Mouse (Mus musculus): ENCODE data around the gene Ypel3. TPM values are rescaled to one million over a fixed set of nuclear protein-coding genes. Genes with fewer than 3 reads are reported as not detected.
"Not testable (repeated sequence)": the region's sequence is repeated elsewhere in the genome, so short reads cannot be mapped to it uniquely, and the experiment has no call there.

The Ypel3 gene
- total RNA-seq, 2 experiments from 2014 or later: 91.4 to 110 TPM

- intact Hi-C loops (cut with DNase I): no loop called here
- no peak for DNase-seq
These were observed 14.2 kb upstream of the Ypel3 start for GRCm38 (mm10) chr7:126762471-126763008.

- intact Hi-C loops (cut with DNase I): no loop called here
- DNase-seq: no peak
These were observed 11.2 kb upstream of the Ypel3 start for GRCm38 (mm10) chr7:126765540-126765939.

DNA sequence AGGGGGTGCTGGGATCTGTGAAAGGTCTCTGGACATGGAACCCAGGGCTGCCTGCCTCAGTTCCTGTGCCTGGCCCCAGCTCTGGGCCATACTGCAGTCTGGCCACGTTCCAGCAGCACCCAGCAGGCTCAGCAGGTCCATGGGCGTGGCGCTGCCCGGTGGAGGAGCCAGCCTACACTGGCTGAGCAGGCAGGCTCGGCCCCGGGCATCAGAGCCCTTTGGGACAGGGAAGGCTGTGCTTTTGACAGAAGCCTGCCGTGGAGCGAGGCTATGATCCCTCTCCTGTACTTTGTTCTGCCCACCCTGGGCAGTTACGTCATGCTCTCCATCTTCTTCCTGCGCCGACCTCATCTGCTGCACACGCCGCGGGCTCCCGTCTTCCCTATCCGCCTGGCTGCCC, 10.6 kb upstream of the Ypel3 start, which contains the start of gene Gdpd3:
Gdpd3 (plus strand) TSS at position 134 of the 400 bp plus-strand sequence.
- DNase-seq: no peak

DNA sequence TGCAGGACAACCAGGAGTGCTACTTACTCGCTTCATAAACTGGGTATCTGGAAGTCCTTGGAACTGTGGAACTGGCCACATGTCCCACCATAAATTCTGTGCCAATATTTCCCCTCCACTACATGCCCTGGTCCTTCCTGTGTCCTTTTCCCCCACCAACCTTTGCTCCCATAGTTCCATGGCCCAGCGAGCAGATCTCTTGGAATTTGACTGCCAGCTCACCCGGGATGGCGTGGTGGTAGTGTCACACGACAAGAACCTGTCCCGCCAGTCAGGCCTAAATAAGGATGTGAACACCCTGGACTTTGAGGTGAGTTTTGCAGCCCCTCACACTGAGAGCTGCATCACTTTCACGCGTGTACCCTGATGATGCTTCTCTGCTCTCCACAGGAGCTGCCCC, 9.8 kb upstream of the Ypel3 start:
- intact Hi-C loops (cut with DNase I): no loop called here
- no peak for DNase-seq

More for the DNA sequence above, 10.6 kb upstream of the Ypel3 start, which contains the start of gene Gdpd3:
- intact Hi-C loops (cut with DNase I): no loop called here

- no peak for DNase-seq
- intact Hi-C loops (cut with DNase I): no loop called here
These were observed 6.0 kb upstream of the Ypel3 start for GRCm38 (mm10) chr7:126770784-126771183.

DNA sequence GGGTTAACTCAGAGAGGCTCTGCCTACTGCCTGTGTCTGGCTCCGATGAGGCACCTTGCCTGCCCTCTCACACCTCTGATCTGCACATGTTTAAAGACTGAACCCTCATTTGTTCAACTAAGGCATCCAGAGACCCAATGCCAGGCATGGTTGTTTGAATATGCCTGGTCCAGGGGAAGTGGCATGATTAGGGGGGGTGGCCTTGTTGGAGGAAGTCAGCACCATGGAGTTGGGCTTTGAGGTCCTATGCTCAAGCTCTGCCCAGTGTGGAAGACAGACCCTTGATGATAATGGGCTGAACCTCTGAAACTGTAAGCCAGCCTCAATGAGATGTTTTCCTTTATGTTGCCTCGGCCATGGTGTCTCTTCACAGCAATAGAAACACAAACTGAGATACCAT, 3.4 kb upstream of the Ypel3 start:
- no peak for DNase-seq
- intact Hi-C loops (cut with DNase I): no loop called here

GRCm38 (mm10) chr7:126774463-126774862, 2.3 kb upstream of the Ypel3 start:
- intact Hi-C loops (cut with DNase I): no loop called here

GRCm38 (mm10) chr7:126775185-126775977, 1.4 kb upstream of the Ypel3 start:
- intact Hi-C loops (cut with DNase I): no loop called here
- no peak for DNase-seq

More at GRCm38 (mm10) chr7:126774463-126774862, 2.3 kb upstream of the Ypel3 start:
- DNase-seq: no peak

DNA sequence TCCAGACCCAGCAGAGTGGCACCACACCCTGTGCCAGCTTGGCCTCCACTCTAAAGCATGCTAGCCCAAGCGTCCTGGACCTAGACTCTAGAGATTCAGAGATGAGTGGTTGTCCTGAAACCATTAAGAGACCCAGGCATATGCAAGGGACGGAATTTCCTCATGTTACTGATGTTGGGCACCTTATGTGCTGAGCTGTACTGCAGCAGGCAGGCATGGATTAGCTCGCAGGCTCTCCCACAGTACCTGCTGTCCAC, 849 bp upstream of the Ypel3 start:
- DNase-seq: no peak
- intact Hi-C loops (cut with DNase I): loop anchor here (2.0 kb wide), 1 partner anchor 17 kb away; the partner anchor contains the start of gene Mapk3

DNA sequence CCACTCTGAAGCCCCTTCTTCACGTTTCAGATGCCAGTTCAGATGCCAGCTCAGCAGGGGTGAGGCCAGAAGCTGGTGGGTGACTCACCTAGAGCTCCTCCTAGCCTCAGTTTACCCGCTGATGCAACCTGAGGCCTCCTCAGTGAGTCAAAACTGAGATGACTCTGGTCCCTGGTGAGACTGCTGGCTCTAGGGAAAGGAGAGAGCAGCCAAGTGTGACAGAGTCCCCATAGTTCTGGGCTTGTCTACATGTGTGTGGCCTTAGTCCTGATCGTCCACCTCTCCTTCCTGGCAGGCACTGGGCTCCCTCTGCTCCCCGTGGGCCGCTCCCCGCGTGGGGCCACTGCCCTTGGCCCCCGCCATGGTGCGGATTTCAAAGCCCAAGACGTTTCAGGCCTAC, 721 bp downstream of the Ypel3 start:
- DNase-seq: peak; percentile 37 to 41
- intact Hi-C loops (cut with DNase I): loop anchor here (1.0 to 2.0 kb wide), 2 partner anchors 19 to 20 kb away; partner anchors contain the start of genes Fam57b and Mapk3

DNA sequence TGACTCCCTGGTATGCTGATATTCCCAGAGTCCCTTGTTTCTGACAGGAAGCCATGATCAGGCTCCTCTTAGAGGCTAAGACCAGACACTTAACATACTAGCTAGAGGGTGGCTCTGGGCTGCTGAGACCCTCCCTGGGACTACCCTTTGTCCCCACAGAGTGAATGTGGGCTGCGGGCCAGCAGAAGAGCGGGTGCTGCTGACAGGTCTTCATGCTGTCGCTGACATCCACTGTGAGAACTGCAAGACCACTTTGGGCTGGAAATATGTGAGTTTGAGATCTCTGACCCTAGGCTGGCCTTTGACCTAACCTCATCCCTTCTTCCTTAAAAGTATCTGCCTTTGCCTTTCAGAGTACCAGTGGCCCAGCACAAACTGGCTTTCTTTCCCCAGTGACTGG, 1.4 kb downstream of the Ypel3 start:
- no peak for DNase-seq
- intact Hi-C loops (cut with DNase I): no loop called here

DNA sequence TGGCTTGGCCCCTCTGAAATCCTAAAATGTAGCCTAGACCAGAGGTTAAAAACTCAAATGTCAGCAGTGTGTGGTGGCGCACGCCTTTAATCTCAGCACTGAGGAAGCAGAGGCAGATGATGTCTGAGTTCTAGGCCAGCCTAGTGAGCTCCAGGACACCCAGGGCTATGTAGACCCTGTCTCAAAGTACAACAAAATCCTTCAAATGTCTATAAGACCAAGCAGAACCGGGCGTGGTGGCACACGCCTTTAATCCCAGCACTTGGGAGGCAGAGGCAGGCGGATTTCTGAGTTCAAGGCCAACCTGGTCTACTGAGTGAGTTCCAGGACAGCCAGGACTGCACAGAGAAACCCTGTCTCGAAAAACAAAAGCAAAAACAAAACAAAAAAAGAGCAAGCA, 2.3 kb downstream of the Ypel3 start:
- DNase-seq; intact Hi-C loops (cut with DNase I): not testable (repeated sequence)

DNA sequence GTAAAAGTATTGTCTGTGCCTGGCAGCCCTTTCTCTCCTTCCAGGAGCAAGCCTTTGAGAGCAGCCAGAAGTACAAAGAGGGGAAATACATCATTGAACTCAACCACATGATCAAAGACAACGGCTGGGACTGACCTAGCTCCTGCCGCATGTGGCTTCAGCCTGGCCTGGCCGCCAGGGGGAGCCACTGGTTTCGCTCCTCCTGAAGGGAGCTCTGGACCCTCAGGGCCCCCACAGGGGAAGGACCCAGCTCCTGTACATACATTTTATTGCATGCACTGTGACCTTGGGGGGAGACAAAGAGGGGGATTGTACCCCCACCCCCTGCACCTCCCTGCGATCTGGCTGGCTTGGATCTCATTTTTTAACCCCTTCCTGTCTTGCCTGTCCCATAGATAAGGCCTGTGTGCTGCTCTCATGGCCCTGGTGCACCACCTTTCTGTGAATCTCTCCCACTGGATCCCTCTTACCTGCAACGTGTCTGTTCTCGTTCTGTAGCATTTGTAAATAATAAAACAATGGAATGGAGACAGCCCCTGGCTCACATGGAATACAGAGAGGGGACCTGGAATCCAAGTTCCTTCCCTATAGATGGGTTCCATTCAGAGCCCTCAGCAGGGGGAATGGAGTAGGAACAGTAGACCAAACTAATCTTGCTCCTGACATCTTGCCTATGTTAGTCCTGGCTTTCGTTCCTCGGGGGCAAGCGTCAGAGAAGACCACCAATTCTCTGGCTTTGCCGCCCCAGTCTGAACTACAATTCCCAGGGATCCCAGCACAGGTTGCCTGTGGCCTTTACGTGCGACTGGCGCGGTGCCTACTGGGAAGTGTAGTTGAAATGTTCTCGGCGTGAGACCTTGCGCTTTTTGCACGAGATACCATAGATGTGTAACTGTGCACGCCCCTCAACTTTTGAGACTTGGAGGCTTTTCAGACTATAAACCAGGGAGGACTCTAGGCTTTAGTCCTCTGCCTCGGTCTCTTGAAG, 3.5 kb downstream of the Ypel3 start:
- intact Hi-C loops (cut with DNase I): loop anchor here (1.0 to 5.0 kb wide), 2 partner anchors 12 to 278 kb away; partner anchors contain the start of genes Atxn2l and Ppp4c
- peak; percentile 85 to 87 for DNase-seq

GRCm38 (mm10) chr7:126780971-126781635, 4.3 kb downstream of the Ypel3 start, which contains the start of gene Tbx6:
Gene Tbx6 (plus strand): TSS chr7:126781483.
- intact Hi-C loops (cut with DNase I): loop anchor here (1.0 to 5.0 kb wide), 2 partner anchors 11 to 279 kb away; partner anchors contain the start of genes Atxn2l and Ppp4c
- DNase-seq: peak in 1 of 2 experiments; percentile 34

DNA sequence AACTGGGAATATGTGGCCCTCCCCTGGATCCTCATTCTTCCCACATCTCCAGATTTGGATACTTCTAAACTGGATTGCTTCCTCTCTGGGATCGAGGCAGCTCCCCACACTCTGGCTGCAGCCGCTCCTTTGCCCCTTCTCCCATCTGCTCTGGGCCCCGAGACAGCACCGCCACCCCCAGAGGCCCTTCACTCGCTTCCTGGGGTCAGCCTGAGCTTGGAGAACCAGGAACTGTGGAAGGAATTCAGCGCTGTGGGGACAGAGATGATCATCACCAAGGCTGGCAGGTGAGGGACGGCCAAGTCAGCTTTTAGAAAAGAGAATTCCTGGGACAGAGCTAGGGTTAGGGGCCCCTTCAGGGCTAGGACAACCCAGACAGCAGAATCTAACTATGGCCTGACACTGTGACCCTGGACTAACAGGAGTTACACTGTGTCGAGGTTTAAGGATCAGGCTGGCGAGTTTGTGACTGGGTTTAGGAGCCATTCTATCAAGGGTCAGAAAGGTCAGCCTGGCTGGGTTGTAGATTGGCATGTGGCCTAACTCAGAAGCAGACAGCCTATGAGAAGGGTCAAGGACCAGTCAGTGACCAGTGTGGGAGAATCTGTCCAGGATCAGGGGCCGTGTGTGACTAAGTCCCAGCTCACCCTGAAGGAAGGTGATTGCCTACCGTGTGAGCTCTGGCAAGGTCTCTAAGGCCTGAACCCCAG, 5.1 kb downstream of the Ypel3 start:
- intact Hi-C loops (cut with DNase I): loop anchor here (5.0 kb wide), 1 partner anchor 280 kb away; the partner anchor contains the start of gene Atxn2l

GRCm38 (mm10) chr7:126782693-126783092, 5.9 kb downstream of the Ypel3 start:
- intact Hi-C loops (cut with DNase I): loop anchor here (5.0 kb wide), 1 partner anchor 280 kb away; the partner anchor contains the start of gene Atxn2l
- no peak for DNase-seq

More for the DNA sequence above, 5.1 kb downstream of the Ypel3 start:
- no peak for DNase-seq

DNA sequence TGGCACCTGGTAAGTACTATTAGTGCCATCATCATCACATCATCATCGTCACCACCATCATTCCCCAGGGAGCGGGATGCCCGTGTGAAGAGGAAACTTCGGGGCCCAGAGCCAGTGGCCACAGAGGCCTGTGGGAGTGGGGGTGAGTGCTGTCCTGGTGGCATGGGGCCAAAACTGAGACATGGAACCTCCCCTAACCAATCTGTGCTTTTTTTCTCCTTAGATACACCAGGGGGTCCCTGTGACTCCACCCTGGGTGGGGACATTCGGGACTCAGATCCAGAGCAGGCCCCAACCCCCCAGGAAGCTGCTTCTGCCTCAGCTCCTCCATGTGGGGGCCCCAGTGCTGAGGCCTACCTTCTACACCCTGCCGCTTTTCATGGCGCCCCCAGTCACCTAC, 7.7 kb downstream of the Ypel3 start:
- intact Hi-C loops (cut with DNase I): loop anchor here (5.0 kb wide), 1 partner anchor 282 kb away; the partner anchor contains the start of gene Atxn2l

DNA sequence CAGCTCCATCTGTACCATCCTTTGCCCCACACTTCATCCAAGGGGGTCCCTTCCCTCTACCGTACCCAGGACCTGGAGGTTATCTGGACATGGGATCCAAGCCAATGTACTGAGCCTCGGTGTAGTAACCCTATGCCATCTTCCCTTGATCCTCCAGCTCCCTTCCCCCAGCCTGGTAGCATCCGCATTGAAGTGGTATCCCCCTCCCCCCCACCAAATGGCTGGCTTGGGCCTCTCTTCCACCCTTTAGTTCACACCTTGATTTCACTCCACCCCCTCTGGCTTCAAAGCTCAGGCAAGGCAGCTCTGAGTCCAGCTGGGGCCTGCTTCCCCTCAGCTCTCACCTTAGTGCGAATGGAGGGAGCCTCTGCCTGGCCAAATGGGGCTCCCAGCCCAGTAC, 8.3 kb downstream of the Ypel3 start:
- no peak for DNase-seq
- intact Hi-C loops (cut with DNase I): no loop called here

More for the DNA sequence above, 7.7 kb downstream of the Ypel3 start:
- DNase-seq: no peak

DNA sequence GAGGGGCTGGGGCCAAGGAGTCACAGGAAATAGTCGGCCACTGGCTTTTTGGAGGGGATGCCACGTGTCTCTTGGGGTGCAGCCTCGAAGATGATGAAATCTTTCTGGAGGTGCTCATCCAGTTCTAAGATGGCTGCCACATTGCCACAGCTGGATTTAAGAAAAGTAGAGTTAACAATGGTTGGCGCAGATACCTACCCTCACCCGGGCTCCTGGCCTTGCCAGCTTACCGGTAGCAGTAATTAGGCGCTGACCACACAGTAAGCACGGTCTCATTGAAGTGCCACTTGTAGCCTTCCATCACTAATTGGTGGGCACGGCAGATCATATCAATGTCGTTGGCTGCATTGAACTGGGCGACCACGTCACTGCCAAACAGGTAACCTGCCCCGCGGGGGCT, 9.4 kb downstream of the Ypel3 start:
- DNase-seq: no peak
- intact Hi-C loops (cut with DNase I): no loop called here
